ENCODE assay signal across 27 mouse cellular contexts in genomic region chr1:148664409-148664808, GRCm38 (mm10).
A peak's percentile ranks its signal among the peaks of the same experiment; 100 is the strongest.
DNase-seq lines count a peak whose midpoint lies in the region; ATAC-seq lines count a peak whose summit lies in the region.
"Had no signal": no experiment of that assay in that cellular context is flagged by ENCODE, and none has a peak within 500 bp of the region (broad histone marks: within the 10 kb centered on the region; RNA-seq: fewer than 3 reads in every experiment).

No protein-coding gene starts in this region.

- no peak overlapping the region for H3K9ac ChIP-seq in forebrain, embryonic 12.5 days
- H3K9ac ChIP-seq in forebrain, embryonic 11.5 days (ENCODE audit: low read length): no peak overlapping the region
- H3K9ac ChIP-seq in forebrain, embryonic 14.5 days (ENCODE audit: low read length): no peak overlapping the region
- H3K9ac ChIP-seq in midbrain, embryonic 14.5 days (replicated peaks; ENCODE audit: low read length): no peak overlapping the region
- no peak overlapping the region for H3K9ac ChIP-seq in midbrain, embryonic 15.5 days
- no peak overlapping the region for H3K9ac ChIP-seq in forebrain, embryonic 16.5 days (replicated peaks; ENCODE audit: low read depth, low read length)
- H3K9ac ChIP-seq: embryonic facial prominence, embryonic 13.5 days; embryonic facial prominence, embryonic 15.5 days had no signal

- no peaks in the 10 kb centered on the region for H3K4me1 ChIP-seq in forebrain, embryonic 12.5 days
- H3K4me1 ChIP-seq in forebrain, embryonic 11.5 days (replicated peaks; ENCODE audit: control insufficient read depth, insufficient read depth, low read length): no peaks in the 10 kb centered on the region
- no peaks in the 10 kb centered on the region for H3K4me1 ChIP-seq in forebrain, embryonic 14.5 days (ENCODE audit: control insufficient read depth, insufficient read depth, low read length)
- no peaks in the 10 kb centered on the region for H3K4me1 ChIP-seq in forebrain, embryonic 10.5 days
- H3K4me1 ChIP-seq in midbrain, embryonic 14.5 days (ENCODE audit: control insufficient read depth, insufficient read depth, low read length): no peaks in the 10 kb centered on the region
- H3K4me1 ChIP-seq in midbrain, embryonic 15.5 days: no peaks in the 10 kb centered on the region
- no peaks in the 10 kb centered on the region for H3K4me1 ChIP-seq in forebrain, embryonic 16.5 days (replicated peaks; ENCODE audit: control insufficient read depth, insufficient read depth, low read length)
- H3K4me1 ChIP-seq: embryonic facial prominence, embryonic 13.5 days; embryonic facial prominence, embryonic 15.5 days had no signal

- H3K27ac ChIP-seq in forebrain, embryonic 12.5 days: no peak overlapping the region
- no peak overlapping the region for H3K27ac ChIP-seq in forebrain, embryonic 11.5 days (ENCODE audit: low read depth, low read length)
- H3K27ac ChIP-seq in forebrain, embryonic 14.5 days (ENCODE audit: low read depth, low read length): no peak overlapping the region
- H3K27ac ChIP-seq in forebrain, embryonic 10.5 days: no peak overlapping the region
- H3K27ac ChIP-seq in midbrain, embryonic 14.5 days (replicated peaks; ENCODE audit: low read depth, low read length): no peak overlapping the region
- H3K27ac ChIP-seq in midbrain, embryonic 15.5 days: no peak overlapping the region
- no peak overlapping the region for H3K27ac ChIP-seq in forebrain, embryonic 16.5 days (ENCODE audit: low read length)
- H3K27ac ChIP-seq: embryonic facial prominence, embryonic 13.5 days; embryonic facial prominence, embryonic 15.5 days had no signal

- H3K9me3 ChIP-seq in forebrain, embryonic 12.5 days: no peaks in the 10 kb centered on the region
- H3K9me3 ChIP-seq in forebrain, embryonic 11.5 days (ENCODE audit: control insufficient read depth, low read length): no peaks in the 10 kb centered on the region
- H3K9me3 ChIP-seq in forebrain, embryonic 14.5 days (replicated peaks; ENCODE audit: control insufficient read depth, low read length): no peaks in the 10 kb centered on the region
- H3K9me3 ChIP-seq in forebrain, embryonic 10.5 days: no peaks in the 10 kb centered on the region
- H3K9me3 ChIP-seq in midbrain, embryonic 14.5 days (ENCODE audit: control insufficient read depth, low read length): no peaks in the 10 kb centered on the region
- no peaks in the 10 kb centered on the region for H3K9me3 ChIP-seq in midbrain, embryonic 15.5 days
- H3K9me3 ChIP-seq in forebrain, embryonic 16.5 days (ENCODE audit: control insufficient read depth, low read length): no peaks in the 10 kb centered on the region
- H3K9me3 ChIP-seq: embryonic facial prominence, embryonic 13.5 days; embryonic facial prominence, embryonic 15.5 days; G1E had no signal

- DNase-seq in forebrain, embryonic 11.5 days (ENCODE audit: low spot score): no peak
- DNase-seq in forebrain, embryonic 14.5 days (ENCODE audit: low spot score): peak; percentile 51
- DNase-seq in forebrain, embryonic 10.5 days (ENCODE audit: extremely low spot score, low spot score): no peak
- DNase-seq in midbrain, embryonic 14.5 days: peak; percentile 8
- no peak for DNase-seq in layer of hippocampus, postnatal 10 days (ENCODE audit: low spot score in 2 of 2)
- DNase-seq: adrenal gland, adult 8-10 months; adrenal gland, postnatal 14 days; adrenal gland, postnatal 36 days; B cell, adult 2 months; cerebellum, adult 11 months; cerebellum, adult 18-20 months; cerebellum, adult 8-10 months; cerebellum, adult 9-11 months; cerebellum, postnatal 14 days; cerebellum, postnatal 36 days; embryo, embryonic 11 days had no signal

- ATAC-seq in forebrain, embryonic 12.5 days (ENCODE audit: low FRiP score): 0 out of 2 replicates have a peak, but pooled peaks have one; percentile 32
- ATAC-seq in forebrain, embryonic 11.5 days (replicated peaks; ENCODE audit: low FRiP score): no peak
- ATAC-seq in forebrain, embryonic 14.5 days: peak; percentile 65; the same call in 1 of the 2 replicates
- no peak for ATAC-seq in midbrain, embryonic 14.5 days (ENCODE audit: low FRiP score, low TSS enrichment)
- ATAC-seq in midbrain, embryonic 15.5 days (replicated peaks): no peak
- peak; percentile 52; the same call in 1 of the 2 replicates for ATAC-seq in forebrain, embryonic 16.5 days
- ATAC-seq: activated CD4-positive, CD25-positive, alpha-beta regulatory T cell, adult 4 months; CD4-positive, CD25-positive, alpha-beta regulatory T cell, adult 4 months; Patski had no signal

- H3K27me3 ChIP-seq in forebrain, embryonic 12.5 days: no peaks in the 10 kb centered on the region
- H3K27me3 ChIP-seq in forebrain, embryonic 11.5 days (ENCODE audit: control insufficient read depth, insufficient read depth, low read length): no peaks in the 10 kb centered on the region
- no peaks in the 10 kb centered on the region for H3K27me3 ChIP-seq in forebrain, embryonic 14.5 days (replicated peaks; ENCODE audit: control insufficient read depth, insufficient read depth, low read length)
- no peaks in the 10 kb centered on the region for H3K27me3 ChIP-seq in forebrain, embryonic 10.5 days (ENCODE audit: poor library complexity, severe bottlenecking)
- no peaks in the 10 kb centered on the region for H3K27me3 ChIP-seq in midbrain, embryonic 14.5 days (ENCODE audit: control insufficient read depth, insufficient read depth, low read length)
- H3K27me3 ChIP-seq in midbrain, embryonic 15.5 days (replicated peaks): no peaks in the 10 kb centered on the region
- H3K27me3 ChIP-seq in forebrain, embryonic 16.5 days (replicated peaks; ENCODE audit: control insufficient read depth, insufficient read depth, low read length): no peaks in the 10 kb centered on the region
- H3K27me3 ChIP-seq: CH12.LX; embryonic facial prominence, embryonic 13.5 days; embryonic facial prominence, embryonic 15.5 days; Patski had no signal

- H3K36me3 ChIP-seq in forebrain, embryonic 12.5 days (replicated peaks): no peaks in the 10 kb centered on the region
- no peaks in the 10 kb centered on the region for H3K36me3 ChIP-seq in forebrain, embryonic 11.5 days (ENCODE audit: control insufficient read depth, insufficient read depth, low read length)
- H3K36me3 ChIP-seq in forebrain, embryonic 14.5 days (ENCODE audit: control insufficient read depth, insufficient read depth, low read length): no peaks in the 10 kb centered on the region
- H3K36me3 ChIP-seq in forebrain, embryonic 10.5 days (replicated peaks): no peaks in the 10 kb centered on the region
- no peaks in the 10 kb centered on the region for H3K36me3 ChIP-seq in midbrain, embryonic 14.5 days (ENCODE audit: control insufficient read depth, insufficient read depth, low read length)
- no peaks in the 10 kb centered on the region for H3K36me3 ChIP-seq in midbrain, embryonic 15.5 days (replicated peaks)
- H3K36me3 ChIP-seq in forebrain, embryonic 16.5 days (ENCODE audit: control insufficient read depth, insufficient read depth): no peaks in the 10 kb centered on the region
- H3K36me3 ChIP-seq: embryonic facial prominence, embryonic 13.5 days; embryonic facial prominence, embryonic 15.5 days; G1E had no signal

- H3K4me3 ChIP-seq in forebrain, embryonic 12.5 days (replicated peaks): no peak overlapping the region
- H3K4me3 ChIP-seq in forebrain, embryonic 11.5 days (ENCODE audit: low read depth, low read length): no peak overlapping the region
- no peak overlapping the region for H3K4me3 ChIP-seq in forebrain, embryonic 14.5 days (ENCODE audit: low read depth, low read length)
- no peak overlapping the region for H3K4me3 ChIP-seq in forebrain, embryonic 10.5 days
- no peak overlapping the region for H3K4me3 ChIP-seq in midbrain, embryonic 14.5 days (replicated peaks; ENCODE audit: low read depth, low read length)
- no peak overlapping the region for H3K4me3 ChIP-seq in midbrain, embryonic 15.5 days
- no peak overlapping the region for H3K4me3 ChIP-seq in forebrain, embryonic 16.5 days (replicated peaks; ENCODE audit: low read length)
- H3K4me3 ChIP-seq: embryonic facial prominence, embryonic 13.5 days; embryonic facial prominence, embryonic 15.5 days; erythroblast, embryonic 14.5 days had no signal

- no peak overlapping the region for H3K4me2 ChIP-seq in forebrain, embryonic 12.5 days
- H3K4me2 ChIP-seq in forebrain, embryonic 11.5 days (ENCODE audit: low read depth, low read length, severe bottlenecking): no peak overlapping the region
- no peak overlapping the region for H3K4me2 ChIP-seq in forebrain, embryonic 14.5 days (ENCODE audit: low read length)
- H3K4me2 ChIP-seq in midbrain, embryonic 14.5 days (ENCODE audit: low read length): no peak overlapping the region
- no peak overlapping the region for H3K4me2 ChIP-seq in midbrain, embryonic 15.5 days
- H3K4me2 ChIP-seq in forebrain, embryonic 16.5 days (ENCODE audit: low read length): no peak overlapping the region
- H3K4me2 ChIP-seq: embryonic facial prominence, embryonic 13.5 days; embryonic facial prominence, embryonic 15.5 days had no signal

- WGBS in forebrain, embryonic 12.5 days: 75% methylated on average over 4 of the region's 4 CpGs
- 81% methylated on average over 4 of the region's 4 CpGs for WGBS in forebrain, embryonic 11.5 days
- 46% methylated on average over 4 of the region's 4 CpGs for WGBS in forebrain, embryonic 14.5 days
- 84% methylated on average over 4 of the region's 4 CpGs for whole genome bisulfite sequencing in forebrain, embryonic 10.5 days
- WGBS in midbrain, embryonic 14.5 days: 51% methylated on average over 4 of the region's 4 CpGs
- WGBS in midbrain, embryonic 15.5 days: 53% methylated on average over 4 of the region's 4 CpGs
- WGBS in forebrain, embryonic 16.5 days: 48% methylated on average over 4 of the region's 4 CpGs

Comparison
In these comparisons a context has a peak if more than half of its experiments do, and no peak if none do; other contexts are left out.
1. ATAC-seq: peak in forebrain, embryonic 12.5 days (single experiment), forebrain, embryonic 14.5 days (single experiment) and forebrain, embryonic 16.5 days (single experiment); none in forebrain, embryonic 11.5 days (single experiment), midbrain, embryonic 14.5 days (single experiment) and midbrain, embryonic 15.5 days (single experiment).
2. DNase-seq: peak in forebrain, embryonic 14.5 days (single experiment) and midbrain, embryonic 14.5 days (single experiment); none in forebrain, embryonic 11.5 days (single experiment), forebrain, embryonic 10.5 days (single experiment) and layer of hippocampus, postnatal 10 days (0 of 2).